Mouse (Mus musculus) bone marrow, adult 2 months (tissue): ENCODE measurements at regions not wholly inside any gene's neighbourhood (a gene's known extent, or its start where the extent isn't known, plus 50 kb on each side); places are given as distances from the start of the nearest gene placed in this dataset.

Experiments
- CTCF ChIP-seq: fragments of 200-500 bp; IDR thresholded peaks from 2 replicates; pipeline ENCODE4 v1.5.1; 2011; ENCODE audit warnings: low read length, control low read depth; ENCODE audit not compliant: control insufficient read depth, insufficient read depth
- POLR2A ChIP-seq: fragments of 200-500 bp; IDR thresholded peaks from 2 replicates; pipeline ENCODE4 v1.6.1; 2011; ENCODE audit warnings: low read depth, mild to moderate bottlenecking, control low read depth, low read length, borderline replicate concordance; ENCODE audit not compliant: control insufficient read depth

- TF ChIP-seq CTCF: no peak
- TF ChIP-seq POLR2A: no peak
These were observed 157.7 kb upstream of the Tmem161b start for GRCm38 (mm10) chr13:84064291-84064940.
